Mouse (Mus musculus) neural tube, embryonic 12.5 days (tissue): ENCODE data around the gene Lpar2. TPM values are rescaled to one million over a fixed set of nuclear protein-coding genes. Genes with fewer than 3 reads are reported as not detected.
A peak's percentile ranks its signal among the peaks of the same experiment; 100 is the strongest.

Experiments
- ATAC-seq: fragments of 200-750 bp; cut with Nextera tagmentation; 2 replicates; pipeline ENCODE4 v1.8.0; 2017; ENCODE audit warnings: low read depth, mild to moderate bottlenecking, moderate TSS enrichment, moderate library complexity; ENCODE audit not compliant: low FRiP score
- H3K27ac ChIP-seq: fragments of 300-500 bp; sonication (generic); 2 replicates; pipeline ENCODE4 v1.5.1; 2016
- H3K27me3 ChIP-seq: fragments of 300-500 bp; sonication (generic); replicated peaks from 2 replicates; pipeline ENCODE4 v1.6.1; 2016; ENCODE audit warnings: mild to moderate bottlenecking
- H3K36me3 ChIP-seq: fragments of 300-500 bp; sonication (generic); 2 replicates; pipeline ENCODE4 v1.6.1; 2016; ENCODE audit warnings: mild to moderate bottlenecking
- H3K4me1 ChIP-seq: fragments of 300-500 bp; sonication (generic); 2 replicates; pipeline ENCODE4 v1.6.1; 2016
- H3K4me2 ChIP-seq: fragments of 300-500 bp; sonication (generic); replicated peaks from 2 replicates; pipeline ENCODE4 v1.6.1; 2016; ENCODE audit warnings: mild to moderate bottlenecking
- H3K4me3 ChIP-seq: fragments of 300-500 bp; sonication (generic); 2 replicates; pipeline ENCODE4 v1.5.1; 2016
- H3K9ac ChIP-seq: fragments of 300-500 bp; sonication (generic); 2 replicates; pipeline ENCODE4 v1.6.1; 2016; ENCODE audit warnings: mild to moderate bottlenecking
- H3K9me3 ChIP-seq: fragments of 300-500 bp; sonication (generic); 2 replicates; pipeline ENCODE4 v1.6.1; 2016; ENCODE audit warnings: mild to moderate bottlenecking
- WGBS: fragments of 180-500 bp; shearing (Covaris S2); methylation state at CpG from one replicate; pipeline ENCODE4 v1.1.7; 2016; 5-methylcytosine and 5-hydroxymethylcytosine counted together
- polyA plus RNA-seq: library from polyadenylated mRNA; unstranded; fragments of >200 nt; fragmentation: Nextera tagmentation; extraction: Ambion mirVana; gene quantifications from 2 replicates; pipeline ENCODE4 v1.2.1, GENCODE M21; 2016

The Lpar2 gene
- polyA plus RNA-seq, 1 experiment from 2014 or later, result 0.51 TPM

GRCm38 (mm10) chr8:69874654-69875053, 52.4 kb downstream of the Lpar2 start:
- ATAC-seq, result no peak
- no peak overlapping the region for H3K9ac ChIP-seq
- no peaks in the 10 kb centered on the region for H3K4me1 ChIP-seq
- H3K36me3 ChIP-seq, result peaks cover 27% of the 10 kb centered on the region
- H3K27me3 ChIP-seq, result peaks cover 15% of the 10 kb centered on the region
- H3K9me3 ChIP-seq, result no peaks in the 10 kb centered on the region
- no peak overlapping the region for H3K4me3 ChIP-seq
- no peak overlapping the region for H3K27ac ChIP-seq
- no peak overlapping the region for H3K4me2 ChIP-seq
- 88% methylated on average over 13 of the region's 13 CpGs for WGBS

- 54% methylated on average over 10 of the region's 10 CpGs for WGBS
- Histone ChIP-seq H3K9ac (no peak overlapping the region), H3K4me3 (no peak overlapping the region), H3K4me1 (0 out of 2 replicates have a peak, but pooled peaks cover under 1% of the 10 kb centered on the region), H3K9me3 (no peaks in the 10 kb centered on the region), H3K27me3 (peaks cover 30% of the 10 kb centered on the region), H3K27ac (no peak overlapping the region), H3K36me3 (peaks cover 15% of the 10 kb centered on the region), H3K4me2 (no peak overlapping the region)
- no peak for ATAC-seq
Observed at GRCm38 (mm10) chr8:69876097-69876496, 53.9 kb downstream of the Lpar2 start.

GRCm38 (mm10) chr8:69876967-69877366, 54.7 kb downstream of the Lpar2 start:
- peaks cover 38% of the 10 kb centered on the region for H3K27me3 ChIP-seq
- H3K4me2 ChIP-seq, result no peak overlapping the region
- H3K9me3 ChIP-seq, result no peaks in the 10 kb centered on the region
- H3K9ac ChIP-seq, result 0 out of 2 replicates have a peak overlapping the region, but pooled peaks have one; percentile 5
- whole genome bisulfite sequencing, result 81% methylated on average over 10 of the region's 10 CpGs
- no peak overlapping the region for H3K4me3 ChIP-seq
- peaks cover 7% of the 10 kb centered on the region for H3K36me3 ChIP-seq
- H3K4me1 ChIP-seq, result peaks cover 8% of the 10 kb centered on the region; the same call in 1 of the 2 replicates
- H3K27ac ChIP-seq, result no peak overlapping the region
- no peak for ATAC-seq

GRCm38 (mm10) chr8:69877396-69877795, 55.2 kb downstream of the Lpar2 start:
- no peak overlapping the region for H3K9ac ChIP-seq
- H3K9me3 ChIP-seq, result no peaks in the 10 kb centered on the region
- H3K27me3 ChIP-seq, result peaks cover 43% of the 10 kb centered on the region
- H3K4me1 ChIP-seq, result peaks cover 12% of the 10 kb centered on the region
- no peak for ATAC-seq
- H3K36me3 ChIP-seq, result peaks cover 4% of the 10 kb centered on the region
- 84% methylated on average over 4 of the region's 4 CpGs for WGBS
- H3K4me2 ChIP-seq, result no peak overlapping the region
- H3K27ac ChIP-seq, result no peak overlapping the region
- H3K4me3 ChIP-seq, result no peak overlapping the region

GRCm38 (mm10) chr8:69877992-69878391, 55.8 kb downstream of the Lpar2 start:
- ATAC-seq, result no peak
- Histone ChIP-seq H3K9ac (no peak overlapping the region), H3K36me3 (no peaks in the 10 kb centered on the region), H3K9me3 (no peaks in the 10 kb centered on the region), H3K27me3 (peaks cover 49% of the 10 kb centered on the region), H3K27ac (no peak overlapping the region), H3K4me3 (no peak overlapping the region), H3K4me1 (peaks cover 16% of the 10 kb centered on the region), H3K4me2 (no peak overlapping the region)
- 61% methylated on average over 3 of the region's 3 CpGs for WGBS

GRCm38 (mm10) chr8:69879678-69880077, 57.4 kb downstream of the Lpar2 start:
- H3K4me3 ChIP-seq, result no peak overlapping the region
- H3K9me3 ChIP-seq, result no peaks in the 10 kb centered on the region
- ATAC-seq, result no peak
- H3K4me1 ChIP-seq, result peaks cover 16% of the 10 kb centered on the region
- 63% methylated on average over 8 of the region's 8 CpGs for WGBS
- no peak overlapping the region for H3K27ac ChIP-seq
- H3K4me2 ChIP-seq, result no peak overlapping the region
- H3K36me3 ChIP-seq, result no peaks in the 10 kb centered on the region
- peaks cover 64% of the 10 kb centered on the region for H3K27me3 ChIP-seq
- no peak overlapping the region for H3K9ac ChIP-seq

Other genes starting within 250 kb of the Lpar2 start
- gene Zfp868, start 196.9 kb upstream of the Lpar2 start, polyA plus RNA-seq, result 38.1 and 41.5 TPM in 2 replicates
- gene Zfp964, start 167.9 kb upstream of the Lpar2 start, polyA plus RNA-seq, result 2.5 and 3.2 TPM in 2 replicates
- 27.2 and 27.7 TPM in 2 replicates for gene Zfp869, start 111.7 kb upstream of the Lpar2 start, polyA plus RNA-seq
- gene Zfp963, start 72.5 kb upstream of the Lpar2 start, polyA plus RNA-seq, result 6.7 and 7.5 TPM in 2 replicates
- 0.79 and 1.3 TPM in 2 replicates for gene Gm20422, start 47.5 kb upstream of the Lpar2 start, polyA plus RNA-seq
- gene Atp13a1, start 31.3 kb upstream of the Lpar2 start, polyA plus RNA-seq, result 50.8 and 53.8 TPM in 2 replicates
- 38.8 and 39.5 TPM in 2 replicates for gene Zfp866, start 31.3 kb upstream of the Lpar2 start, polyA plus RNA-seq
- 24.9 and 28.0 TPM in 2 replicates for gene Gmip, start 13.8 kb upstream of the Lpar2 start, polyA plus RNA-seq
- 41.6 and 46.8 TPM in 2 replicates for gene Pbx4, start 10.1 kb downstream of the Lpar2 start, polyA plus RNA-seq
- gene Cilp2, start 65.3 kb downstream of the Lpar2 start, polyA plus RNA-seq, result 1.4 TPM in 2 replicates
- 4.1 and 4.3 TPM in 2 replicates for gene Tssk6, start 79.8 kb downstream of the Lpar2 start, polyA plus RNA-seq
- 162 and 171 TPM in 2 replicates for gene Ndufa13, start 80.1 kb downstream of the Lpar2 start, polyA plus RNA-seq
- gene Yjefn3, start 80.3 kb downstream of the Lpar2 start, polyA plus RNA-seq, result 8.4 and 9.8 TPM in 2 replicates
- gene Gatad2a, start 174.0 kb downstream of the Lpar2 start, polyA plus RNA-seq, result 61.3 and 66.9 TPM in 2 replicates
- 70.4 and 70.9 TPM in 2 replicates for gene Mau2, start 220.3 kb downstream of the Lpar2 start, polyA plus RNA-seq
- gene Sugp1, start 220.4 kb downstream of the Lpar2 start, polyA plus RNA-seq, result 56.4 and 57.0 TPM in 2 replicates